Mouse (Mus musculus): Measurements from ENCODE around the gene Gm17651. TPM values are rescaled to one million over a fixed set of nuclear protein-coding genes. Genes with fewer than 3 reads are reported as not detected.

Gene Gm17651
- polyA plus RNA-seq (2014; fragmentation: Nextera tagmentation; extraction: Ambion mirVana) = not detected in 2 replicates

GRCm38 (mm10) chr3:97674644-97675110, at the start of gene Gm17651:
TSS of gene Gm17651 (minus strand) at chr3:97674694.
- H3K9me3 ChIP-seq (ENCODE audit: control insufficient read depth, low read length) = no peaks in the 10 kb centered on the region
- H3K4me3 ChIP-seq (ENCODE audit: low read depth, low read length) = no peak within 1 kb of the TSS
- H3K4me1 ChIP-seq (replicated peaks; ENCODE audit: control insufficient read depth, insufficient read depth, low read length) = no peaks in the 10 kb centered on the region
- no peak within 1 kb of the TSS for H3K9ac ChIP-seq (ENCODE audit: low read depth, low read length)
- ATAC-seq (replicated peaks; ENCODE audit: low FRiP score) = no peak
- no peak within 1 kb of the TSS for H3K4me2 ChIP-seq
- 75% methylated on average over 7 of the region's 7 CpGs for WGBS
- no peaks in the 10 kb centered on the region for H3K27me3 ChIP-seq (replicated peaks; ENCODE audit: control insufficient read depth, insufficient read depth, low read length)
- DNase-seq (ENCODE audit: low spot score) = no peak
- no peak within 1 kb of the TSS for H3K27ac ChIP-seq (ENCODE audit: low read depth, low read length)
- 0 out of 2 replicates have a peak, but pooled peaks cover 2% of the 10 kb centered on the region for H3K36me3 ChIP-seq (ENCODE audit: control insufficient read depth, insufficient read depth, low read length)

GRCm38 (mm10) chr3:97719116-97719515, 44.6 kb upstream of the Gm17651 start:
- Histone ChIP-seq H3K27me3 (replicated peaks; ENCODE audit: control insufficient read depth, insufficient read depth, low read length) (no peaks in the 10 kb centered on the region), H3K36me3 (ENCODE audit: control insufficient read depth, insufficient read depth, low read length) (peaks cover 2% of the 10 kb centered on the region; the same call in 1 of the 2 replicates), H3K4me3 (ENCODE audit: low read depth, low read length) (no peak overlapping the region), H3K9ac (ENCODE audit: low read depth, low read length) (no peak overlapping the region), H3K4me1 (replicated peaks; ENCODE audit: control insufficient read depth, insufficient read depth, low read length) (no peaks in the 10 kb centered on the region), H3K9me3 (ENCODE audit: control insufficient read depth, low read length) (no peaks in the 10 kb centered on the region), H3K27ac (ENCODE audit: low read depth, low read length) (no peak overlapping the region), H3K4me2 (no peak overlapping the region)
- no peak for DNase-seq (ENCODE audit: low spot score)
- 80% methylated on average over 9 of the region's 9 CpGs for WGBS
- ATAC-seq (replicated peaks; ENCODE audit: low FRiP score) = no peak

- no peaks in the 10 kb centered on the region for H3K9me3 ChIP-seq (ENCODE audit: control insufficient read depth, low read length)
- 74% methylated on average over 1 of the region's 1 CpGs for WGBS
- ATAC-seq (replicated peaks; ENCODE audit: low FRiP score) (no peak), DNase-seq (ENCODE audit: low spot score) (no peak)
- no peak overlapping the region for H3K27ac ChIP-seq (ENCODE audit: low read depth, low read length)
- no peaks in the 10 kb centered on the region for H3K4me1 ChIP-seq (replicated peaks; ENCODE audit: control insufficient read depth, insufficient read depth, low read length)
- no peak overlapping the region for H3K4me3 ChIP-seq (ENCODE audit: low read depth, low read length)
- no peaks in the 10 kb centered on the region for H3K27me3 ChIP-seq (replicated peaks; ENCODE audit: control insufficient read depth, insufficient read depth, low read length)
- no peaks in the 10 kb centered on the region for H3K36me3 ChIP-seq (ENCODE audit: control insufficient read depth, insufficient read depth, low read length)
- no peak overlapping the region for H3K4me2 ChIP-seq
- no peak overlapping the region for H3K9ac ChIP-seq (ENCODE audit: low read depth, low read length)
These were observed 41.4 kb upstream of the Gm17651 start for GRCm38 (mm10) chr3:97715922-97716321.

GRCm38 (mm10) chr3:97710881-97711280, 36.4 kb upstream of the Gm17651 start:
- no peaks in the 10 kb centered on the region for H3K9me3 ChIP-seq (ENCODE audit: control insufficient read depth, low read length)
- WGBS = 55% methylated on average over 5 of the region's 5 CpGs
- no peaks in the 10 kb centered on the region for H3K27me3 ChIP-seq (replicated peaks; ENCODE audit: control insufficient read depth, insufficient read depth, low read length)
- no peak overlapping the region for H3K9ac ChIP-seq (ENCODE audit: low read depth, low read length)
- no peak overlapping the region for H3K27ac ChIP-seq (ENCODE audit: low read depth, low read length)
- no peaks in the 10 kb centered on the region; the same call in 1 of the 2 replicates for H3K36me3 ChIP-seq (ENCODE audit: control insufficient read depth, insufficient read depth, low read length)
- H3K4me2 ChIP-seq = no peak overlapping the region
- DNase-seq (ENCODE audit: low spot score) (no peak), ATAC-seq (replicated peaks; ENCODE audit: low FRiP score) (no peak)
- no peaks in the 10 kb centered on the region for H3K4me1 ChIP-seq (replicated peaks; ENCODE audit: control insufficient read depth, insufficient read depth, low read length)
- no peak overlapping the region for H3K4me3 ChIP-seq (ENCODE audit: low read depth, low read length)

GRCm38 (mm10) chr3:97710134-97710533, 35.6 kb upstream of the Gm17651 start:
- no peaks in the 10 kb centered on the region for H3K27me3 ChIP-seq (replicated peaks; ENCODE audit: control insufficient read depth, insufficient read depth, low read length)
- no peaks in the 10 kb centered on the region; the same call in 1 of the 2 replicates for H3K36me3 ChIP-seq (ENCODE audit: control insufficient read depth, insufficient read depth, low read length)
- H3K27ac ChIP-seq (ENCODE audit: low read depth, low read length) = no peak overlapping the region
- no peaks in the 10 kb centered on the region for H3K4me1 ChIP-seq (replicated peaks; ENCODE audit: control insufficient read depth, insufficient read depth, low read length)
- no peak overlapping the region for H3K9ac ChIP-seq (ENCODE audit: low read depth, low read length)
- ATAC-seq (replicated peaks; ENCODE audit: low FRiP score) (no peak), DNase-seq (ENCODE audit: low spot score) (no peak)
- no peaks in the 10 kb centered on the region for H3K9me3 ChIP-seq (ENCODE audit: control insufficient read depth, low read length)
- H3K4me2 ChIP-seq = no peak overlapping the region
- 82% methylated on average over 11 of the region's 11 CpGs for whole genome bisulfite sequencing
- H3K4me3 ChIP-seq (ENCODE audit: low read depth, low read length) = no peak overlapping the region

- Histone ChIP-seq H3K9ac (ENCODE audit: low read depth, low read length) (no peak overlapping the region), H3K36me3 (ENCODE audit: control insufficient read depth, insufficient read depth, low read length) (no peaks in the 10 kb centered on the region; the same call in 1 of the 2 replicates), H3K27ac (ENCODE audit: low read depth, low read length) (no peak overlapping the region), H3K9me3 (ENCODE audit: control insufficient read depth, low read length) (no peaks in the 10 kb centered on the region), H3K4me2 (no peak overlapping the region), H3K27me3 (replicated peaks; ENCODE audit: control insufficient read depth, insufficient read depth, low read length) (no peaks in the 10 kb centered on the region), H3K4me3 (ENCODE audit: low read depth, low read length) (no peak overlapping the region), H3K4me1 (replicated peaks; ENCODE audit: control insufficient read depth, insufficient read depth, low read length) (no peaks in the 10 kb centered on the region)
- no peak for ATAC-seq (replicated peaks; ENCODE audit: low FRiP score)
- whole genome bisulfite sequencing = 84% methylated on average over 4 of the region's 4 CpGs
- no peak for DNase-seq (ENCODE audit: low spot score)
These were observed 32.1 kb upstream of the Gm17651 start for GRCm38 (mm10) chr3:97706561-97706960.

- ATAC-seq (replicated peaks; ENCODE audit: low FRiP score) (no peak), DNase-seq (ENCODE audit: low spot score) (no peak)
- Histone ChIP-seq H3K4me2 (no peak overlapping the region), H3K9ac (ENCODE audit: low read depth, low read length) (no peak overlapping the region), H3K9me3 (ENCODE audit: control insufficient read depth, low read length) (no peaks in the 10 kb centered on the region), H3K4me1 (replicated peaks; ENCODE audit: control insufficient read depth, insufficient read depth, low read length) (no peaks in the 10 kb centered on the region), H3K27ac (ENCODE audit: low read depth, low read length) (no peak overlapping the region), H3K4me3 (ENCODE audit: low read depth, low read length) (no peak overlapping the region), H3K36me3 (ENCODE audit: control insufficient read depth, insufficient read depth, low read length) (no peaks in the 10 kb centered on the region; the same call in 1 of the 2 replicates), H3K27me3 (replicated peaks; ENCODE audit: control insufficient read depth, insufficient read depth, low read length) (no peaks in the 10 kb centered on the region)
- 80% methylated on average over 3 of the region's 3 CpGs for WGBS
These were observed 31.0 kb upstream of the Gm17651 start for GRCm38 (mm10) chr3:97705508-97705907.

DNA sequence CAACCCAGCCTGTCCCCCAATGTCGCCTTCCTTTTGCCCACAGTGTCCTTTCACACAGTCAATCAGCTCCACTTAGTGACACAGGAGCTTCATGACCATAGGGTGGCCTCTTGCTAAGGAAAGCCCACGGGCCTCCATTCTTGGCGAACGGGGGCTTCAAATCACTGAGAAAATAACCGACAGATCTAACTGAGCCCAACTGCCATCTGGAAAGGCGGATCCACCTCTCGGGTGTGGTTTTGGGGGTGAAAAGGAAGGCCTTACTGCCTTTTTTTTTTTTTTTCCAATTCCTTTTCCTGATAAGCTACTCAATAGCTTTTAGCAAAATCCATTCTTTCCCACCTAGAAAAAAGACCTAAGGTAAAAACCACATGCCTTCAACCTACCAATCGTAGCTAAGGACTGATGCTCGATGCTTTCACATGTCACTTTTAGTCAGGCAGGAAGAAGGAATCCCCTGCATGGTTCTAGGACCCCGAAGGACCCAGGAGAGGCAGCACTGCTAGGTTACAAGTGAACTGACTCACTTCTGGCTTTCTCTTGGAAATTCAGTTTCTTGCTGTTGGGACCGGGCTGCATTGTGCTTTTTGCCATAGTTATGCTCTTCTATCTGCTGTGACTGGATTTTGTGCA, 28.1 kb upstream of the Gm17651 start:
- no peak overlapping the region for H3K4me2 ChIP-seq
- no peaks in the 10 kb centered on the region for H3K36me3 ChIP-seq (ENCODE audit: control insufficient read depth, insufficient read depth, low read length)
- no peaks in the 10 kb centered on the region for H3K27me3 ChIP-seq (replicated peaks; ENCODE audit: control insufficient read depth, insufficient read depth, low read length)
- DNase-seq (ENCODE audit: low spot score) (no peak), ATAC-seq (replicated peaks; ENCODE audit: low FRiP score) (no peak)
- no peak overlapping the region for H3K9ac ChIP-seq (ENCODE audit: low read depth, low read length)
- no peaks in the 10 kb centered on the region for H3K9me3 ChIP-seq (ENCODE audit: control insufficient read depth, low read length)
- no peaks in the 10 kb centered on the region for H3K4me1 ChIP-seq (replicated peaks; ENCODE audit: control insufficient read depth, insufficient read depth, low read length)
- no peak overlapping the region for H3K4me3 ChIP-seq (ENCODE audit: low read depth, low read length)
- WGBS = 90% methylated on average over 11 of the region's 11 CpGs
- no peak overlapping the region for H3K27ac ChIP-seq (ENCODE audit: low read depth, low read length)

- no peaks in the 10 kb centered on the region for H3K9me3 ChIP-seq (ENCODE audit: control insufficient read depth, low read length)
- H3K4me2 ChIP-seq = no peak overlapping the region
- ATAC-seq (replicated peaks; ENCODE audit: low FRiP score) (no peak), DNase-seq (ENCODE audit: low spot score) (no peak)
- 46% methylated on average over 3 of the region's 3 CpGs for WGBS
- H3K27ac ChIP-seq (ENCODE audit: low read depth, low read length) = no peak overlapping the region
- H3K4me1 ChIP-seq (replicated peaks; ENCODE audit: control insufficient read depth, insufficient read depth, low read length) = no peaks in the 10 kb centered on the region
- H3K9ac ChIP-seq (ENCODE audit: low read depth, low read length) = no peak overlapping the region
- H3K36me3 ChIP-seq (ENCODE audit: control insufficient read depth, insufficient read depth, low read length) = no peaks in the 10 kb centered on the region
- no peak overlapping the region for H3K4me3 ChIP-seq (ENCODE audit: low read depth, low read length)
- no peaks in the 10 kb centered on the region for H3K27me3 ChIP-seq (replicated peaks; ENCODE audit: control insufficient read depth, insufficient read depth, low read length)
These were observed 26.7 kb upstream of the Gm17651 start for GRCm38 (mm10) chr3:97701198-97701597.
